Mouse (Mus musculus) heart, postnatal 0 days (tissue): ENCODE results near the gene Tardbp.

Experiments used
- CTCF ChIP-seq: IDR thresholded peaks from 2 replicates; pipeline ENCODE4 v1.5.1; 2016; ENCODE audit warnings: antibody characterized with exemption, control low read depth, low read depth
- EP300 ChIP-seq: IDR thresholded peaks from 2 replicates; pipeline ENCODE4 v1.6.1; 2016; ENCODE audit warnings: antibody characterized with exemption, low read depth

DNA sequence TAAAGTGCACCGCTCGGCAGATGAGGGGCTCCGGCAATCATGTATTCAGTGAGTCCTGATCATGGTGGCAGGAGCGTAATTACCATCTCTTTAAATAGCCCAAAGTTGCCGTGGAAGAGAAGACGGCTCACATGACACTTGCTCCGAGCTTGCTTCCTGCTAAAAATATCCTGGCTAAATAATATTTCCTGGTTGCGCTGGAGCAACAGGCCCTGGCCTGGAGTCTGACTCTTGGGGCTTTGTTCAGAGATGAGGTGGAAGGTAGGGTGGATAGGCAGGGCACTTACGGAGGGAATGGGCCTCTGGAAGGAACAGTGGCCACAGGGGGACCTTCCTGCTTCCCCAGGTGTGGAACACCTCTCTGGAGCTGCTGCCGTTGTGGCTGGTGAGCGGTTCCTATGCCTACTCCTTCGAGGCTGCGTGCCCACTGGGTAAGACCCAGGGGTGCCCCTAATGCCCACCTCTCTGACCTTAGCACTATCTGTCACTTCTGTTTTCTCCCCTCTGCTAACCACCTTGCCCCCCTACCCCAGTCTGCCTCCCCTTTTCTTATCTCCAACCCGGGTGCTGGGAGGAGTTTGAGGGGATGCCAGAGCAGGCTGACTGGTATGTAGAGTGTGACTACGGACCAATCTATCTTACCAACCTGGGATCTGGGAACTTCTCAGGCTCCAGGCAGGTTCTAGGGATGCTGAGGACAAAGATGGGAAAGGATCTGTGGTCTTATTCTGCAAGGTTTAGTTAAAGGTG is 40.4 kb upstream of the Tardbp start:
- TF ChIP-seq CTCF (no peak), EP300 (peak; percentile 75; the same call in 1 of the 2 replicates)
